Mouse (Mus musculus) right cerebral cortex, postnatal 36 days (tissue): ENCODE measurements at regions not wholly inside any gene's neighbourhood (a gene's known extent, or its start where the extent isn't known, plus 50 kb on each side); places are given as distances from the start of the nearest gene placed in this dataset.

ENCODE experiments used
- DNase-seq, 2 experiments: peaks; one replicate each; pipeline ENCODE4 v3.0.0; 2022; ENCODE audit warnings: low spot score in 2 of 2, mixed read lengths in 1 of 2

DNA sequence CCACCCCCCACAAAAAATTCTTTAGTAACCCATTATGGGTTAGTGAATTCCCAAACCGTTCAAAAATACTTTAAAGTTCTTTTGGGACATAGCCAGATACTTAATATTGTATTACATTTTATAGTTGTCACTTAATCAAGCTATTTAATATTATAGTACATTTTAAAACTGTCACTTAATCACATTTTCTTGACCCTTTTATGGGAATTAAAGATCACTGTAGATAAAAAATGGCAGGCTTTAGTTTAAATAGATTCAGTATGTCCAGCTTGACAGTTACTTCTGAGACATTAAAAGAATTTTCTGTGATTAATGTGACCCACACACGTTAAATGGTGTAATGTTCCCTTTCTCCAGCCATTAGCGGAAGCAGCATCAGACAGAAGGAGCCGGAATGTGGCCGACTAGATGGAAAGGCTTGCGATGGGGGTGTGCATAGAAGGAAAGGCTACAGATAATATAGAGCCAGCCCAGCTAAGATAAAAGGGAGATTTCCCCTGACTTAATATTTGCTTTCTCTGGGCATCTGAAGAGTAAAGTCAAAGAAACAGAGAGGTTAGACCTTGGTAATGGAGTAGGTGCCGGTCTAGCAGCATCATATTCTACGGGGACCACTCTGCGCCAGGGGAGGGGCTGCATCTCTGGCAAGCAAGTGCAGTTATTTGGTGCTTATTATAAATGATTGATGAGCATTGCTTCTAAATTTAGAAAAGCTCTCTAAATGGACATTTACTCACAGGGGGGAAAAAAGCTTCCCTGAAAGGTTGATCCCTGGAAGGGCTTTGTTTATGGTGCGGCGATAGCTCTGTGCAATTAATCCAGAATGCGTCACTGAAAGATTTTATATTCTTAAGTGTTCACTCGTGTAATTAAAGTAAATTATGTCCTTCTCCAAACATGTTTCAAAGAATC lies 331.8 kb upstream of the Meis1 start:
- no peak for DNase-seq

DNA sequence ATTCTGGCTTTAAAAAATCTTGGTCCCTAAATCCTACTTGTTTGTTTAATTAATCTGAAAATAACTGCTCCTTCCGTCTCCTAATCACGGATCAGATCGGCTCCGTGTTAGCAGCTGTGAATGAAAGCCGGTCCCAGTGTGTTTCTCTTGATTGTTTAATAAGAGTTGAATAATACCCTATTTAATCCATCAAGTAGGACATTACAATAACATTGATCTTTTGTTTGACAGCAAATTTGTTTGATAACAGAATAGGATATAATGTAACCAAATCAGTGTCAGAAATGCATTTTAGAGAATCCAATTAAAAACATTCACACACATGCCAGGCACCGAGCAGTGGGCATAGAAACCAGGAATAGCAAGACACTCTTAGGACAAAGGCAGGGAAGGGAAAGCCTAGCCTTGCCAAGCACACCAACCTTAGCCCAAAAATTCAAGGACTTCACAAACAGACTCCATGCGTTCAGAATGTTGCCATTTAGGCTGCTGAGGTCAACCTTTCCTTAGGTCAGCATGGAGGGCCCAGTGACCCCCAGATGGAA lies 332.5 kb upstream of the Meis1 start:
- no peak for DNase-seq

DNA sequence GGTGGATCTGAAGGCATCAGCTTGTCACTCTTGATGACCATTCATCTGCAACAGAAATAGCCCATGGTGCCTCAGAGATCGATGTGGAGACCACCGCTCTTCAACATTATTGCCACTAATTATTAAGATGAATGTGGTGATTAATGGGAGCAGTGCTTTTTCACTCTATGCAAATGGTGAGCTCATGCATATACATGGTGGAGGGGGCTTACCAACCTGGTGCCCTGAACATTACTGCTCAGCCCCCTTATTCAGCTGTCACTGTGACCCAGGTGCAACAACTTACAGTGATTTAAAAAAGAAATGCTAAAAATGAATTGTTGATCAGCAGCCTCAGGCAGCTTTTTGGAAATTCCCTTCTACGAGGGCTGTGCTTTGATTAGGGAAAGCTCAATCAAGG lies 334.9 kb upstream of the Meis1 start:
- no peak for DNase-seq

DNA sequence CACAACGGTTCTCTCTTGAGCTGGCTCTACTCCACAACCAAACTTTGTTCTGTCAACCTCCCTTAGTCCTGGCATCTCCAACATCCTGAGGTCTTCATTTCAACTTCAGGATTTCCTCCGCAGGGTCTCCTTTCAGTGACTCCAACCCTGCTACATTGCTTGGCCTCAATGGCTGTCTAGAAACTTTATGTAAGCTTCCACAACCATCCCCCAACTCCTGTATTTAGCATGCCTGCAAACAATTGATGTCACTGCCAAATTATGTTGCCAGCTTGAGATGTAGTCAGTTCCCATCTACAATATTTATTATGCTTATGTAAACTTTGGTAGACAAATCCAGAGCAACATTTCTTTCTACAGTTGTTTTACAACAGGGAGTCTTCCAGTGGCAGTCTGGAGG lies 336.4 kb upstream of the Meis1 start:
- DNase-seq: no peak

DNA sequence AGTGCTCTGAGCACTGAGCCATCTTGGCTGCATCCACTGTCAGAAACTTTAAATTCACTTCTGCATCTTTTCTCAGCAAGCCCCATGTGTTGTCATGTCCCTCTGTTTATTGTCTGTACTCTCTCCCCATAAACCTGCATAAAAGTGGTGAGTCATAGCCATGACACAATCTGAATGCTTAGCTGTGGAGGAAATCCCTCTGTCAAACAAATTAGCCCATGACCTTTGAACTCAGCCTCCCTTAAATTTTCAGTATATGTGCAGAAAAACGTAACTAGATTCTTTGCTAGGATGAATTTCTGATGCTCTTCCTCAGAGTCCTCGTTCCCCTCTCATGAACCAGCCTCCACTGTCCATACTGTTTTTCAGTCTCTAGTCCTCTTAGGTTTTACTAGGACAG lies 337.4 kb upstream of the Meis1 start:
- no peak for DNase-seq

DNA sequence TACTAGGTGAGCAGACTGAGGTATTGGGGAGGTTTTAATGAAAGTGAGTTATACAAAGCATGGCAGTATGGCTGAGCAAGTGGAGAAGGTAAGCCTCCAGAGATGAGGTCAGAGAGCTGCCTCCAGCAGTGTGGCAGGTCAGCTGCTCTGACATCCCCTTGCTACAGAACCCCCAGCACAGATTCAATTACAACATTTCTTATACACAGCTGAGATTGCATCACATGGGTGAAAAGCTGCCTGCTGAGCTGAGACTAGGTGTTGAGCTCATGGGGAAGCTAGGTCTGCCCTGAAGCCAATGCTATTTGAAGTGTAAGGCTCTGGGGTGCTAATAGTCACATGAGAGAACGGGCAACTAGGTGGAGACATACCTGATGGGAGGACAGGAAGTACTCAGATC lies 350.4 kb upstream of the Meis1 start:
- no peak for DNase-seq

DNA sequence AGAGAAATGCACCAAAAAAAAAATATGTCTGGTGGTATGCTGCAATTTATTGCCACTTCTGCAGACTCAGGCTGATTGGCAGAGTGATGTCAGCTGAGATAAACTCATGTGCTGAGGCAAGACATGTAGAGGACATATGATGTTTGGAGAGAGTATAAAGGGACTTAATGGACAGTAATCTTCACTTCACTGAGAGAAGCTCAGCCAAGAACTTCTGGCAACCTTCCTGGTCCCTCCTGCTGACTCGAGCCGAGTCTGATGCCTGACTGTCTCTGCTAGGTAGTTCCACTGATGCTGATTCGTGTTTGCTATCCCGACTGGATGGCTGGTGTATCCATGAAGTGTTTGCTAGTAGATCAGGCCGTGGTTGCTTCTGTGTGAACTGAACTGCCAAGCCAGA lies 354.7 kb upstream of the Meis1 start:
- no peak for DNase-seq

DNA sequence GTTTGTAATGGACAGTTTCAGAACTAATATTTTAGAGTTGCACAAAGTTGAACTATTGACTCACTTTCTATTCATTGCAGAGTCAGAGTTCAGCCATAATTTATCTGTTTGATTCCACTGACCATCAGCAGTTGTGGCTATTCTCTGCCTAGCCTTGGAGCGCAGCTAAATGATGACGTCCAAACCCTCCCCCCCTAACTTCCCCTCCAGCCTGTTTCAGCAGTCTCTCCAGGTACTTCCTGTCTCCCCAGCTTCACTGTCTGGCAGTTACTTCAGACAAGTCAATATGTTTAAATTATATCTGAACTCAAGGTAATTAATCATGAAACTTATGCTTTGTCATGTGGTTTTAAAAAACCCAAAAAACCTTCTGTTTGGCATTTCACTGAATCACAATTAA lies 362.1 kb upstream of the Meis1 start:
- DNase-seq: no peak

DNA sequence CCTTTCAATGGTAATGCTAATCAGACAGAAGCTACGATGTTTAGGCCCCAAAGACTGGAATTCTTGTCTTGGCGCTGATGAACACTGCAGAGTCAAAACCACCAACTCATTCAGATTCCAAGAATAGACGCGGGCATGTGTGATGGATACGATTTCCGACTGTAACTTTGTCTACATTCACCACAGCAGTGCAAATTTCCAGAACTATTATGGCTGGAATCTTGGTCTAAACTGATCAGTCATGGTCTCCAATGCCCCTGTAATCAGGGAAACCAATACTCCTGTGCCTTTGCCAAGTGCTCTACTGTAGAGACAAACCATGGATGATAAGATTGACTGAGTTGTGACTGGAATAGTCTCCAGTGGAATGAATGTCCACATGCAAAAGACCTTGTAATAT lies 370.4 kb upstream of the Meis1 start:
- no peak for DNase-seq

DNA sequence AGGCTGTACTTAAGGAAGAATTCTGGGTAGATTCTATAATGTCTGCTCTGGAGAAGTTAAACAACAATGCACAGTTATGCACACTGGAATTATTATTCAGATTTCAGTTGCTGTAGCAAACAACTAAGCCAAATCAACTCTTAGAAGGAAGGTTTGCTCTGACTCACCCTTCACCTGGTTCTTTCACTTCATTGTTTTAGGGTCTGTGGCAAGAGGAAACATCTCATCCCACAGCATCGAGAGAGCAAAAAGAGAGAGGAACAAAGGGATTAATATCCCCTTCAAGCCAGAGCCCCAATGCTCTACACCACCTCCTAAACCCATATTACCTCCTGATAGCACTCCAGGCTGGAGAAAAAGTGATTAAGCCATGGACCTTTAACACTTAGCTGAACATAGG lies 373.4 kb upstream of the Meis1 start:
- DNase-seq: no peak

DNA sequence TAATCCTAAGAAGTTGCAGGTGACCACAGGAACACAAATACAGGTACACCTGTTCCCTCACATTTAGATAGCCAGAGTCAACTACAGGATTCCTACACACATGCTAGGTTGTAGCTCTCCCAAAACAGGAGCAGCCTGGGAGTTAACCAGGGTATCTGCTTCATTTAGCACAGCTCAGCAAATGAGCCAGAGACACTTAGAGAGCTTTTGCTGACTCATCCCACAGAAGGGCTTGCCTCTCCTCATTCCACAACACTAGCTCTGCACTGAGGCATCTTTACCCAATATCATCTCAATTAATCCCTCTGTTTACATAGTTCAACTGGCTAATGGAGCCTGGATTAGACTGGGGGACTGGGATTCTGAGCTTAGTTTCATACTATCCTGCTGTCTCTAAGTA lies 375.6 kb upstream of the Meis1 start:
- DNase-seq: no peak

DNA sequence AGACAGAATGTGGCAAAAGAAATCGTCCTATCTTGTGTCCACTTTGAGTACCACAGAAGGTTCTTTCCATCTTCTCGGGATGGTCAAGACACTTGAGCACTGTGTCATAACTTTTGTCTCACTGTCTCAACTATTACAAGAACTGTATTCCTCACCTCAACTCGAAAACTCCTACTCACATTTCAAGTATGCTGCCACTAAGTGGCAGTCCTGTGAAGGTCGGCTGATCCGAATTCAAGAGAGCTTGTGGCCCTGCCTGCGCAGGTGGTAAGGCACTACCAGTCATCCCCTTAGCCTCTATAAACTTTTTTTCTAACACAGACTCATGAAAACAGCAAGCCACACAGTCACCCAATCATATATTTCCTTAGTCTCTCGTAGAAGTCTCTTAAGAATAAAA lies 381.6 kb upstream of the Meis1 start:
- DNase-seq: no peak

DNA sequence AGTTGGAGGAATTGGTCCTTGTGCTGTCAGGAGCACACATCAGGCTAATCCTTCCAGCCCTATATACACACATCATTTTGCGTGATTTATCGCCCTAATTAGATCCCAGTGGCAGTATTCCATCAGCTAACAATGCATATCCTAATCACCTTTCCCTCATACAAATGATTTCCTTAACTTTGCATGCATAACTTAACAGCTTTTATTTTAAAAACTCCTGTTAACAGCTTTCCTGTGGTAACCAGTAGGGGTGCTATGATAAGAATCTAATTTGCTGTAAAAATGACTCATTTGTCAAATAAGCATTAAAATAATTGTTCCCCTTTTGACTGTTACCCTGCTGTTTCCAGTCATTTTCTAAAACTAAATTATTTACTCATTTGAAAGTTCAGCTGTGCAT lies 401.4 kb upstream of the Meis1 start:
- no peak for DNase-seq

DNA sequence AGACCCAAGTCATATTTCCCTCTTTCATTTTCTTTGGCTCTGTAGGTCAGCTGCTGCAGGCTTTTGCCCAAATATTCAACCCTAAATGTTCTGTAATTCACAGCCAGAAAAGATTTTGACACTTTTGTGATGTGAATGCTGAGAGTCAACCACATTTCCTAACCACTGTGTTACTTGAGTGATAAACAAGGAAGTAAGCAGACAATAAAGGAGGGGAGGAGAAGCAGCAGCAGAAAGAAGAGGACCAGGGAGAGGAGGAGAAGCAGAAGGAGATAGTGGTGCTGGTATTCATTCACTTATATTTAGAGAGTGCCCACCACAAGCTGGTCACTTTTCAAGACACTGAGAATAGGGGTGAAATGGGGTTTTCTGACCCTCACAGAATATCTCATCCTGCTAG lies 404.5 kb upstream of the Meis1 start:
- DNase-seq: no peak

DNA sequence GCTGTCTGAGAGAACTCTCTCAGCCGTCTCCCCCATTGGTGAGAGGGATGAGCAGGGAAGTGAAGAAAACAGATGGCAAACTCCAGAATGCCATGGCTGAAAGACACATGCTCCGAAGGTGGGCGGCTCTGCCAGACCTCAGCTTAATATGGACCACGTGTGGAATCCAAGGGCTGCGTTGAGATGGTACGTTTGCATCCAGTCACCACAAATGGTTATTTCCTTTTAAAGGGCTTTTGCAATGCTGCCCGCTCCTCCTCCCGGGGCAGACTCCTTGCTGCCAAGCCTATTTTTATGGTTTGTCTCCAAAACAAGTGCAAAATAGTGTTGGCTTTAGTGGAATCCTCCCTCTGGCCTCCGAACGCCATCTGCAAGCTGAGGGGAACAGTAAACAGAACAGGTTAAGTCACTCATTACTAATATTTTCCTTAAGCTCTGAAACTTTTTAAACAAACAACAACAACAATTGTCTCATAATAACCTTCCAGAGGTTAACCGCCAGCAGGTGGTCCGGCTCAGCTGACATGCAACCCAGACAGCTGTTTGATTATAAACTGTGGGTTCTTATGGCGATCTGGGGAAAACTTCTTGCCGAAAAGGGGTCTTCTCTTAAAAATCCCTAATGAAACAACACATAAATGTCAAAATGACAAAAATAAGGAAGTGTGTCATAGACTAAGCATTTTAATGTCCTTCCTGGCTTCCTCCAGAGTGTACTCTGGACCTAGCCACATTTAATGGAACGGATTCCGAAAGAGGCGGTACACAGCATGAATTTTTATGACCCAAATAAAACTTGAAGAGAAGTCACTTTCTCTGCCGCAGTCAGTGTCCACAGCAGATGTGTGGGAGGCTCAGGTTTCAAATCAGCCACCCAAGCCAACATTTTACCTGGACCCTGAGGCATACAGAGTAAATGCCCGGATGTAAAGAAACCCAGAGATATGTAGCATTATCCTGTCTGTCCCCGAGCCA lies 405.3 kb upstream of the Meis1 start:
- peak; percentile 12 to 22 for DNase-seq

DNA sequence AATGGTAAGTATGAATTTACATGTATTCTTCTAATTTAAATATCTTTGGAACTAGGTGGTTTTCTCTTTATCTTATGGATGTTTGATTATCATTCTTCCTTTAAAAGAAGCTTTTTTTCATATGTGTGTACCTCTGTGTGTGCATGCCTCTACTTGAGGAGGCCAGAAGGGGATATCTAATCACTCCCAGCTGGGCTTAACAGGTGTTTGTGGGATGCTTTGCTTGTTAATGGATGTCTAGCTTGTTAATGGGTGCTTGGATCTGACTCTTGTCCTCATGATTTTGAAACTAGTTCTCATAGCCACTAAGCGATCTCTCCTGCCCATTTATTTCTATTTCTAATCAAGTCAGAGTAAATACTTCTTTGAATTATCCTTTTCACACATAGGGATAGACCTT lies 408.8 kb upstream of the Meis1 start:
- DNase-seq: no peak

DNA sequence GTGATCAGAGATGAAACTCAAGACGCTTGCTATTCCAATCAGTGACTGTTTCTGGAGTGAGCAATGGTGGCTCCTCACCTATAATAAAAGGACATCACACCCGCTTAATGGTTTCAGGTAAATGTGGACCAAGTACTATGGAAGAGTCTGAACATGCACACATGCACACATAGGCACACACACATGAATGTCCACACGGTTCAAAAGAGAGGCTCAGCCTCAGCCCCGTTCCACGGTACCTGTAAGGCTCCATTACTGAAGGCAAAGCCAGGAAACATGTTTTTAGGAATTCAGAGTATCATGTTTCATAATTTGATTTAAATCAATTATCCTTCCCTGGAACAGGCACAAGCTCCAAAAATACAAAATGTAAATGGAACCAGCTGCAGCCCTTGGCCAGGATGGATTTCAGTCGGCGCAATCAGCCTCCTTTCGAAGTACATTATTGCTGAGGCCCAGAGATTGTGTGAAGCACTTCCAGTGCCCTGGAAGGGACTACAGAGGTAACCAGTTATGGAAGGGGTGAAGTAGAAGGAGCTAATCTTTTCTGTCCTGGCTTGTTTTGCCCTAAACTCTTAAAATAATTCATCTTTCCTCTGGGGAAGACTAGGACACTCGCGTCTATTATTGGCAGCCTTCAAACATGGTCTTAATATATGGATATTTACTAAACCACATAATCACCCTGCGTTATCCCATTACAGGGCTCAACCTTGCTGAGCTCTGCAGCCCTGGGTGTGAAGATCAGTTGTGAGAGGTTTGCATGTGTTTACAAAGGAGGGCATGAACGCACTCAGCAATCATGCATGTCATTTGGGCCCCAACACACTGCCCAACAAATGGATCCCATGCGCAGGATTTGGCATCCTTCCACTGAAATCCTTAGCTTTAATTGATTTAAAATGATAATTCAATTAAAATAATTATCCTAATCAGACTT lies 415.2 kb upstream of the Meis1 start:
- no peak for DNase-seq

DNA sequence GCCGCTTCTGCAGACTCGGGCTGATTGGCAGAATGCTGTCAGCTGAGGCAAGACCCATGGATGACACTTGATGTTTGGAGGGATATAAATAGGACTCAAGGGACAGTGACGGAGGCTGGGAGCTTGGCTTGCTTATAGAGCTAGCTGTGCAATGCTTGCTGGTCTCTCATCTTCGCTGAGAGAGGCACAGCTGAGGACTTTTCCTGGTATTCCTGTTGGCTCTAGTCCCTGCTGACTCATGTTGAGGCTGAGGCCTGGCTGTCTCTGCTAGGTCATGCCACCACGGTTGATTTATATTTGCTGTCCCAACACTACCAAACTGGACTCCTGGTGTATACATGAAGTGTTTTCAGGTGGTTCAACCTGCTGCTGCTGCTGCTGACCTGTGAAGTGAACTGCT lies 419.6 kb upstream of the Meis1 start:
- no peak for DNase-seq

DNA sequence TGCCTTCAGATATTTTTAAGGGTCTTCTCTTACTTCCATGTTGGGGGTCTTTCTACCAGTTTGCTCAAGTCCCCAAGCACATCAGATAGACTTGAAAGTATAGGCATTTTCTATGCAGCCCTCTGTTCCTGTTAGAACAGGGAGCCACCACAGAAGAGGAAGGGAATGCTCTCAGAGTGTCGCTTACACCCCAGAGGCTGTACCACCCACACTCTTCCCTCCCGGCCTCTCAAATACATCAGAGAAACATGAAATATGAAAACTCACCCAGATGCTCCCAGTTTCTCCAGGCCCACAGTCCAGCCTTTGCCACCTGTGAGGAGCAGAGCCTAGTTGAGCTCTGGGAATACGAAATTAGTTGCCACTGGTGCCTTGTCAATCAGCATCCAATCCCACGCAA lies 423.2 kb upstream of the Meis1 start:
- DNase-seq: peak in 1 of 2 experiments; percentile 15

DNA sequence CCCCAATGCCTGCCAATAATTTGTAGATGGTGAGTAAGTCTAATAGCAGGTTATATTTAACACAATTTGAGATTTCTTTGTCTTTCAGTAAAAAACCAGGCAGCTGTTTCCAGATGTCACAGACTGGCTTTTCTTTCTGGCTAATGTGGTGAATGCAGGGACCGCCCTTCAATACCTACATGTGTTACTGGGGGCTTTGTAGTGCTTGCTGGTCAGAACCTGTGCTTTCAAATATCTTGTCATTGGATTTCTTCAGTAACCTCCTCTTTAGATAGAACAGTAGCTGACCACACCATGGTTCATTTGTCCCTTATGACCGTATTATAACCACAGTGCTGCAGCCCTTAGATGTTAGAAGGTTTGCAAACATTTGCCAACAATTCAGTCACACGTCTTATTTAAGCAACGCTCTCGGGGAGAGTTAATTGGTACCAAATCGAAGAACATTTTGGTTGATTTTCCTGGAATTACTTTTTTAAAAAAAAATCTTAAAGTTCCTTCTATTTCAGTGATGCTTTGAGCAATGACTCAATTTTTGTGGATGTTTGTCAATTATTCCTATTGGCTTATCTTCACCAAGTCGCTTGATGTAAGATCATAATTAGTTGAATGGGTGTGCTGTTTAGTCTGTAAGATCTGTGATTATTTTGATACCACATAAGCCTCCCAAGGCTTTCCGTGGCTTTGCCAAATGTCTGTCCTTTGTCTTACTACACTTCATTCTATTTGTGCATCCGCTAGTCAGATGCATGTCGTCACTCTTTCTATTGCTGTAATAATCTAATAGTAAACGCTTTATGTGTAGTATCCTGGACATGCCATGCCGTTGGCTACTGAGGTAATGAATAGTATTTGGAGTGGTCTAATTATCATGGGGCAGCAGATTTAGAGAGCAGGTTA lies 436.9 kb upstream of the Meis1 start:
- no peak for DNase-seq
